Mouse (Mus musculus): ENCODE results near the gene Sgms1.
A peak's percentile ranks its signal among the peaks of the same experiment; 100 is the strongest.
"Not testable (repeated sequence)": the region's sequence is repeated elsewhere in the genome, so short reads cannot be mapped to it uniquely, and the experiment has no call there.

Sgms1 gene

GRCm38 (mm10) chr19:32172511-32172981 lies 217.0 kb downstream of the Sgms1 start:
- DNase-seq = no peak

DNA sequence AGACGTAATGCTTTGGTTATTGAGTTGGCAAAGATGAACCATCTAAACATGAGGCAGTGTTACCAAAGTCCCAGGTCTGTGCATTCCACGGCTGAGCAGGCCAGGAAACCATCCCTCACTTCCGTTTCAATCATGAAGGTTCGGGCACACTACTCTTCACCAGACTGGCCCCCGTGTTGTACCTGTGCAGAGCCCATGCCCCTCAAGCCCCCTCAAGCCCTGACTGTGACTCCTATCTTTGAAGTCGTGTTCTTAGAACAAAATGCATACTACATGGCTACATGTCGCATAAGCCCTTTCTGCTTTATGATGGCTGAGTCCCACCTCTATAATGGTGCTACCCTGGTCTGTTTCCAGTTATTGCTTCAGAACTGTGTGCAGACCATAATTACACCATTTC lies 217.5 kb downstream of the Sgms1 start:
- DNase-seq = no peak

- DNase-seq = peak; percentile 76
Observed at GRCm38 (mm10) chr19:32169634-32170540, 219.6 kb downstream of the Sgms1 start.

DNA sequence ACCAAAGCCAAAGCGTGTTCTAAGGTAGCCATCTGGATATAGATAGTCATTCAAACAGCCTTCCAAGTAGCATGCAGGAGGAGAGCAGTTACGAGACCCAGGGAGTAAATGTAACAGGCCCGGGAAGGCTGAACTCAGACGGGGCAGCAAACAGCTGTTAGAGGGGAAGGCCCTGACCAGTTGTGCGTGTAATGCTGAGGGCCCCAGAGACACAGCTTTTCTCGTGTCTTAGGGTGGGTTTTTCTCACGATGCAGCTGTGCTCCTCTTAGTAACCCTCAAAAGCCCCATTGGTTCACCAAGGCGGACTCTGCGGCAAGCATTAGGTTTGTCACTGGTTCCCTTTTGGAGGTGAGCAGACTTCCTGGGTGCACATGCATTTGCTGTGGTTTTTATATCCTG lies 221.5 kb downstream of the Sgms1 start:
- DNase-seq = no peak

DNA sequence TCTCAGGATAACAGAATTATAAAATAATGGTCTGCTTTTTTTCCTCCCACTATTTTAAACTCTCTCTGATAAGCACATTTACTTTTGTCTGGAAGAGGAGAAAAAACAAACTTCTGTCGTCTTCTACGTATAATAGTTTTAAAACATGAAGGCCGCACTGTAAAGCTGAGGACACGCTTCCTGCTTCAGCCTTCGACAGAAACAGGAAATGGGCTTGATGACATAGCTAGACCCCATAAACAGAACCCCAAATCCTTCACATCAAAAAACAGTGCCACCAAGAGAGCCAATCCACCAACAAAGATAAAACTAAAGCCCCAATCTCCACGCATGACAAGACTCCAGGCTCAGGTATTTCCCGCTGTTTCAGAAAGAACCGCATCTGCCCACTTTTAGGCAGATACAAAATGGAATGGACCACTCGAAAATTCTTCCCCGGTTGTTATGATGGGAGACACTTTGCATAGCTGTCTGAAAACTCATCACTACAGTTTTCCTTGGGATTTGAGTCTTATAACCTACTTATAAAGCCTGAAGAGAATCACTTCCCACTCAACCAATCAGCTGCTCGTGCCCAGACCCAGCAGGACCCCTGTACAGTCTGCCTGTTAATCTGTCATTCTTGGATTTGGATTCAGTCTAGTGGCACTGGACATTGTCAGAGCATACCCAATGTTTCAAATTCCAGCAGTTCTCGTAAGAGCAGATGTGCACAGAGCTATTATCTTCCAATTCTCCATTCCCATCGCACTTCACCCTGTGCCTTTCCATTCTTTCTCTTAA lies 222.5 kb downstream of the Sgms1 start:
- DNase-seq = no peak

- DNase-seq = peak; percentile 29
Observed at GRCm38 (mm10) chr19:32165711-32166110, 223.8 kb downstream of the Sgms1 start.

GRCm38 (mm10) chr19:32164128-32164527 lies 225.4 kb downstream of the Sgms1 start:
- no peak for DNase-seq

DNA sequence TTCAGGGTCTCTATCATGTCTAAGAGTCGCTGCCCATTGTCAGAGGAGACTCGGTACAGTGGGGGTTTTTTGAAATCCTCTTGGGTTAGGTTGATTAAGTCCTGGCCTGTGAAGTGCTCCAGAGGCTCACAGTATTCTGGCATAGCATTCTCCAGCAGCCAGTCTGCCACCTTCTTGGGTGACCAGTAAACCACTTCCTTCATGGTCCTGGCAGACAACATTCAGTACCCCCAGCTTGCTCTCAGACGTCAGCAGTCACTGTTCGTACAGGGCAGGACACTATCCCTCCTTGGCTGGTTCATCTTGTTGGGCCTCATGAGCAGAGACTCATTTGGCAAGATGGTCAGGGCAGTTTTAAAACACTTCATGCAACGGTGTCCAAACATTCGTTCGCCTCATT lies 229.6 kb downstream of the Sgms1 start:
- no peak for DNase-seq

DNA sequence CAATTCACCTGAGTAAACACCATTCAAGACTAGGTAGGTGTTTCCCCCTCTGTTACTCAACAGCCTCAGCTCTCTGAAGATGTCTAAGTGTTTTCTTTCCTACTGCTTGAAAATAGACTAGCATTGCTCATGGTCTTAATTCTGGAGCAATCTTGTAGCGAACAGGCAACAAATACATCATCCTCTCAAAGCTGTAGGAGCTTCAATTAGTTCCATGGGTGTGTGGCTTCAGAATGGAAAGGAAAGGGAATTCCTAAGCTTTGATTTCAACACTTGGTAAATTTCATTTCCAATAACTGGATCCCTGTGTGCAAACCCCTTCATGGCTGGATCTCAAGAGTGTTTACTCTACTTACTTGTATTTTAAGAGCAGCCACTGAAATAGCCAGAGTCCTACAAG lies 230.3 kb downstream of the Sgms1 start:
- DNase-seq = no peak

GRCm38 (mm10) chr19:32157045-32157444 lies 232.5 kb downstream of the Sgms1 start:
- DNase-seq = no peak

- DNase-seq = no peak
Observed at GRCm38 (mm10) chr19:32152529-32152928, 237.0 kb downstream of the Sgms1 start.

GRCm38 (mm10) chr19:32148710-32149109 lies 240.8 kb downstream of the Sgms1 start:
- no peak for DNase-seq

GRCm38 (mm10) chr19:32142383-32142782 lies 247.1 kb downstream of the Sgms1 start:
- DNase-seq = no peak

- no peak for DNase-seq
Observed at GRCm38 (mm10) chr19:32138361-32139088, 251.0 kb downstream of the Sgms1 start.

DNA sequence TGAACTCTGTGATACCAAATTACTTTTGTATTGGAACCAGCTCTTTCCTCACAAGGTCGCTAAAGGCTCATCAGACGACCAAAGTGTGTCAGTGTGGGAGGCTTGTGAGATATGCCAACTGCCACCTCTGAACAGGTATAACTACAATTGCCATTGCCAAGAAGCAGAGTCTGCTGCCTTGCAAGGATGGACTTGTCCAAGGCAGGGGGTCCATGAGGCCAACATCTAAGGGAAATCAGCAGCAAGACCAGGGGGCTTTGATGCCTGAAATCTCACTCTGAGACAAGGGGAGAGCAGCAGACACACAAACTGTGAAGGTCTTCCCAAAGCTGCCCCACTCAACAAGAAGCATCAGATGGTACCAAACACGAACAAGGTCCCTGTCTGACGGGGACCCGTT lies 251.6 kb downstream of the Sgms1 start:
- no peak for DNase-seq

GRCm38 (mm10) chr19:32136888-32137625 lies 252.5 kb downstream of the Sgms1 start:
- no peak for DNase-seq

- not testable (repeated sequence) for DNase-seq
Observed at GRCm38 (mm10) chr19:32131707-32132488, 257.6 kb downstream of the Sgms1 start.

- no peak for DNase-seq
Observed at GRCm38 (mm10) chr19:32129281-32129680, 260.2 kb downstream of the Sgms1 start.

DNA sequence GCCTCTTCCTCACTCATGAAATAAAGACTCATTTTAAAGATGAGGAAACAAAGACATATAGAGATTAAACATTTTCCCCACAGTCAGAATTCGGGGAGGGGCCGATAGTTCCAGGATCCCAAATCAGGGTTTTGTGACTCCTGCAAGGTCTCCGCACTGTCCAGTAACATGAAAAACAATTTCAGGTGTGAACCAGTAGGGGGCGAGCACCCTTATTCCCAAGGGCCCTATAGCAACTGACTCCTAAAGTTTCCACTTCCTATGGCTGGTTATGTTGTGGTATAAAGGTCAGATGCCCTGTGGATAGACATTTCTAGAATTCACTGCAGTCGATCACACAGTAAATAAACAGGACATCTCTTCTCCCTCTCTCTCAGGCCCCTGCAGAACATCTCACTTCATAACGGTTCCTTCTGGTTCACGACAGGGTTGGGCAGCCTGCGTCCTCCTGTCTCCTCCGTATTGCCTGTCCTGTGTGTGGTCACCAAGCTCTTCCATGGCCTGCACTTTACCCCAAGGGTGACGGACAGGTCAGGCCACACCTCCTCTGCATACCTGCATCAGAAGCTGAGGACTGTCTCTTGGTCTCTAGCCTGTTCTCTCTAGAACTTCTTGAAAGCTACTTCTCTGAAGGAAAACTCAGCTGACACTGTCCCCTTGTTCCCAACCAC lies 262.2 kb downstream of the Sgms1 start:
- DNase-seq = peak; percentile 21

DNA sequence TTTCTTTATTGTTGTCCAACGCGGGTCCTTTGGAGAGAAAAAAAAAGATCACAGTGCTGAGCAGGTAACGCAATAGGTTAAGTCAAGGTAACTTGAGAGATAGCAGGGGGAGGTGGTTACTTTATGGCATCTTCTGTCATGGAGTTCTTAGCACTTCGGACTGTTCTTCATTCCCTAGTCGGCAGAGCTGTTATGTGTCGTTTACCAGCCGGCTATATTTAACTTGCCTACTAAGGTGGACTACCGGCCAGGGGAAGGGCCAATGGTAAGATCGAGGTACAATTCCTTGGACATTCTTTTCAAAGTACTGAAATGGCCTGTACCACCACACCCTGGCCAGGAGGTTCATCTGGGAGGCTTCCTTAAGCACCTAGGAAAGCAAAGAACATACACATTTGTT lies 265.4 kb downstream of the Sgms1 start:
- no peak for DNase-seq

DNA sequence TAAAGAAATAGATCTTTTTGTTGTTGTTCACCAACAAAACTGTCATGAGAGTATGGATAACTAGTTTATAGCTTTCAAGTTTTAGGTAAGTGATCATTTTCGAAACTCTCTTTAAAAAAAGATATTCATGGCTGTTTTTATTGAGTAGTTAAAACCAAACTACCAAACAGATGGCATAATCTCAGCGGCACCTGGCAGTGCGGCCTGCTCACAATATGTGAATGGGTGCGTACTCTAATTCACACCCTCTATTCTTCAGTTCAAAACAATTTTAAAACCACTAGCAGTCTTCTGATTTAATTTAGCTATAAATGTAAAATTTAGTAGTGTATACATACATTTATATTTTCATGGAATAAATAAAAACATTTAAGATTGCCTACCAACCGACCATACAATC lies 266.3 kb downstream of the Sgms1 start:
- DNase-seq = no peak
